ENCODE assay signal across 17 mouse cellular contexts in genomic region chr14:20029606-20030005, GRCm38 (mm10).
"Had no signal": no experiment of that assay in that cellular context is flagged by ENCODE, and none has a peak within 500 bp of the region (broad histone marks: within the 10 kb centered on the region; RNA-seq: fewer than 3 reads in every experiment).

No protein-coding gene starts in this region.

- H3K9me3 ChIP-seq: midbrain, embryonic 10.5 days; midbrain, embryonic 12.5 days; neural tube, embryonic 13.5 days; neural tube, embryonic 15.5 days; stomach, embryonic 15.5 days had no signal

- H3K27me3 ChIP-seq: midbrain, embryonic 12.5 days; neural tube, embryonic 13.5 days; neural tube, embryonic 15.5 days; stomach, embryonic 15.5 days had no signal

- H3K27ac ChIP-seq: midbrain, embryonic 10.5 days; midbrain, embryonic 12.5 days; neural tube, embryonic 13.5 days; neural tube, embryonic 15.5 days; stomach, embryonic 15.5 days; stomach, postnatal 0 days had no signal

- H3K4me1 ChIP-seq: midbrain, embryonic 12.5 days; neural tube, embryonic 13.5 days; stomach, embryonic 15.5 days had no signal

- DNase-seq: lung, adult 18-20 months; lung, embryonic 14.5 days; lung, postnatal 10 days; lung, postnatal 4 days; midbrain, embryonic 14.5 days; right cerebral cortex, postnatal 14 days; thymus, adult 2 months; thymus, postnatal 25 days; thymus, postnatal 4 days had no signal

- H3K4me2 ChIP-seq: lung, embryonic 14.5 days; midbrain, embryonic 12.5 days; neural tube, embryonic 13.5 days; neural tube, embryonic 15.5 days; stomach, embryonic 15.5 days had no signal

- H3K36me3 ChIP-seq: midbrain, embryonic 10.5 days; midbrain, embryonic 12.5 days; neural tube, embryonic 13.5 days; neural tube, embryonic 15.5 days; stomach, embryonic 15.5 days had no signal

- ATAC-seq: midbrain, embryonic 16.5 days had no signal

- H3K9ac ChIP-seq: lung, embryonic 14.5 days; midbrain, embryonic 12.5 days; neural tube, embryonic 13.5 days; neural tube, embryonic 15.5 days; stomach, embryonic 15.5 days had no signal

- H3K4me3 ChIP-seq: midbrain, embryonic 10.5 days; midbrain, embryonic 12.5 days; myocyte; neural tube, embryonic 13.5 days; neural tube, embryonic 15.5 days; stomach, embryonic 15.5 days had no signal
